ENCODE assay signal across 20 mouse cellular contexts in genomic region chr13:20139060-20139459, GRCm38 (mm10). TPM values are rescaled to one million over a fixed set of nuclear protein-coding genes. Genes with fewer than 3 reads are reported as not detected.
DNase-seq lines count a peak whose midpoint lies in the region; ATAC-seq and TF ChIP-seq lines count a peak whose summit lies in the region.
"Had no signal": no experiment of that assay in that cellular context is flagged by ENCODE, and none has a peak within 500 bp of the region (broad histone marks: within the 10 kb centered on the region; RNA-seq: fewer than 3 reads in every experiment).

No protein-coding gene starts in this region.

- peaks cover 16% of the 10 kb centered on the region for H3K4me1 ChIP-seq in hindbrain, embryonic 13.5 days (replicated peaks)
- H3K4me1 ChIP-seq in hindbrain, embryonic 11.5 days (replicated peaks; ENCODE audit: control insufficient read depth, insufficient read depth, low read length) = no peaks in the 10 kb centered on the region; the same call in 1 of the 2 replicates
- H3K4me1 ChIP-seq in lung, embryonic 14.5 days (ENCODE audit: insufficient read depth) = peaks cover 22% of the 10 kb centered on the region
- H3K4me1 ChIP-seq in CH12.LX (ENCODE audit: control insufficient read depth in 1 of 2, insufficient read depth in 2 of 2) = peaks cover 41 to 86% of the 10 kb centered on the region in 2 experiments
- no peaks in the 10 kb centered on the region for H3K4me1 ChIP-seq in forebrain, postnatal 0 days (ENCODE audit: insufficient read depth)

- no peaks in the 10 kb centered on the region for H3K27me3 ChIP-seq in hindbrain, embryonic 13.5 days
- H3K27me3 ChIP-seq in hindbrain, embryonic 11.5 days (ENCODE audit: control insufficient read depth, insufficient read depth, low read length) = no peaks in the 10 kb centered on the region
- H3K27me3 ChIP-seq in lung, embryonic 14.5 days (ENCODE audit: insufficient read depth, low read length) = no peaks in the 10 kb centered on the region
- no peaks in the 10 kb centered on the region for H3K27me3 ChIP-seq in CH12.LX (replicated peaks)
- H3K27me3 ChIP-seq in forebrain, postnatal 0 days (ENCODE audit: insufficient read depth, low read length) = peaks cover 3% of the 10 kb centered on the region; the same call in 1 of the 2 replicates
- H3K27me3 ChIP-seq: heart, embryonic 15.5 days; midbrain, embryonic 12.5 days; Patski had no signal

- H3K27ac ChIP-seq in hindbrain, embryonic 13.5 days = no peak overlapping the region
- H3K27ac ChIP-seq in hindbrain, embryonic 11.5 days (ENCODE audit: low read depth, low read length) = no peak overlapping the region
- peak overlapping the region; percentile 27 for H3K27ac ChIP-seq in lung, embryonic 14.5 days (ENCODE audit: low read depth)
- 0 out of 2 replicates have a peak overlapping the region, but pooled peaks have one; percentile 40 for H3K27ac ChIP-seq in CH12.LX (ENCODE audit: insufficient read depth, low read depth)
- H3K27ac ChIP-seq in forebrain, postnatal 0 days (ENCODE audit: low read depth, low read length) = no peak overlapping the region
- H3K27ac ChIP-seq: heart, adult 2 months; heart, embryonic 15.5 days; left cerebral cortex, adult 2 months; midbrain, embryonic 12.5 days had no signal

- no peak for DNase-seq in hindbrain, embryonic 11.5 days (ENCODE audit: low spot score)
- DNase-seq in lung, embryonic 14.5 days = no peak
- no peak for DNase-seq in lung, postnatal 25 days (ENCODE audit: low spot score)
- no peak for DNase-seq in CH12.LX (ENCODE audit: extremely low read depth)
- no peak for DNase-seq in forebrain, postnatal 0 days
- no peak for DNase-seq in gastrocnemius, postnatal 4 days (ENCODE audit: low spot score in 2 of 2)
- no peak for DNase-seq in right cerebral cortex, adult 18-20 months
- DNase-seq: adrenal gland, postnatal 36 days; cerebellum, adult 9-10 months; heart, adult 2 months; kidney, adult 18-20 months; kidney, postnatal 25 days; lung, adult 2 months; thymus, postnatal 25 days had no signal

- no peaks in the 10 kb centered on the region for H3K9me3 ChIP-seq in hindbrain, embryonic 13.5 days
- H3K9me3 ChIP-seq in hindbrain, embryonic 11.5 days (ENCODE audit: control insufficient read depth, low read length) = no peaks in the 10 kb centered on the region
- no peaks in the 10 kb centered on the region for H3K9me3 ChIP-seq in lung, embryonic 14.5 days (ENCODE audit: low read depth, low read length)
- peaks cover 5% of the 10 kb centered on the region for H3K9me3 ChIP-seq in CH12.LX (replicated peaks; ENCODE audit: low read length)
- no peaks in the 10 kb centered on the region for H3K9me3 ChIP-seq in forebrain, postnatal 0 days (ENCODE audit: low read length)
- H3K9me3 ChIP-seq: heart, embryonic 15.5 days; midbrain, embryonic 12.5 days had no signal

- TF ChIP-seq RAD21 in CH12.LX (IDR thresholded peaks at IDR 0.05; ENCODE audit: low read depth, low read length) = no peak

- ATAC-seq in hindbrain, embryonic 13.5 days (ENCODE audit: low FRiP score) = 0 out of 2 replicates have a peak, but pooled peaks have one; percentile 27
- ATAC-seq in hindbrain, embryonic 11.5 days (ENCODE audit: low FRiP score) = no peak
- ATAC-seq in lung, embryonic 14.5 days (ENCODE audit: insufficient read depth) = no peak; the same call in 1 of the 2 replicates
- peak; percentile 42; the same call in 1 of the 2 replicates for ATAC-seq in forebrain, postnatal 0 days
- ATAC-seq: Patski had no signal

- no peaks in the 10 kb centered on the region; the same call in 1 of the 2 replicates for H3K79me2 ChIP-seq in CH12.LX (replicated peaks; ENCODE audit: control insufficient read depth, extremely low read depth, insufficient read depth, poor library complexity, severe bottlenecking)

- no peak for TF ChIP-seq CTCF in lung, embryonic 14.5 days (IDR thresholded peaks at IDR 0.05; ENCODE audit: low read depth)
- no peak for TF ChIP-seq CTCF in CH12.LX (conservative IDR thresholded peaks at IDR 0.05 in 1 of 2, IDR thresholded peaks at IDR 0.05 in 1 of 2; ENCODE audit: low read depth in 2 of 2, low read length in 2 of 2)
- no peak for TF ChIP-seq CTCF in forebrain, postnatal 0 days (IDR thresholded peaks at IDR 0.05; ENCODE audit: low read depth)

- no peak overlapping the region for H3K4me3 ChIP-seq in hindbrain, embryonic 13.5 days
- H3K4me3 ChIP-seq in hindbrain, embryonic 11.5 days (ENCODE audit: low read depth, low read length) = no peak overlapping the region
- H3K4me3 ChIP-seq in lung, embryonic 14.5 days (ENCODE audit: low read depth, low read length) = no peak overlapping the region
- H3K4me3 ChIP-seq in CH12.LX (replicated peaks in 1 of 3; ENCODE audit: low read depth in 2 of 3, low read length in 2 of 3, poor library complexity in 1 of 3) = no peak overlapping the region
- no peak overlapping the region for H3K4me3 ChIP-seq in forebrain, postnatal 0 days (ENCODE audit: low read depth, low read length)
- H3K4me3 ChIP-seq: heart, adult 2 months; heart, embryonic 15.5 days; left cerebral cortex, adult 2 months; midbrain, embryonic 12.5 days had no signal

- no peak for TF ChIP-seq POLR2A in CH12.LX (IDR thresholded peaks at IDR 0.05; ENCODE audit: low read depth, low read length)

- no peak for TF ChIP-seq EP300 in CH12.LX (IDR thresholded peaks at IDR 0.05; ENCODE audit: low read length)

- 0 out of 2 replicates have a peak overlapping the region, but pooled peaks have one; percentile 24 for H3K9ac ChIP-seq in hindbrain, embryonic 13.5 days
- H3K9ac ChIP-seq in hindbrain, embryonic 11.5 days (ENCODE audit: low read depth, low read length) = no peak overlapping the region
- H3K9ac ChIP-seq in lung, embryonic 14.5 days = no peak overlapping the region
- no peak overlapping the region for H3K9ac ChIP-seq in CH12.LX (ENCODE audit: insufficient read depth, low read depth)
- no peak overlapping the region for H3K9ac ChIP-seq in forebrain, postnatal 0 days
- H3K9ac ChIP-seq: heart, embryonic 15.5 days; midbrain, embryonic 12.5 days had no signal

- 44% methylated on average over 6 of the region's 6 CpGs for WGBS in hindbrain, embryonic 13.5 days
- WGBS in hindbrain, embryonic 11.5 days = 68% methylated on average over 6 of the region's 6 CpGs
- 39% methylated on average over 6 of the region's 6 CpGs for WGBS in lung, embryonic 14.5 days
- 50% methylated on average over 6 of the region's 6 CpGs for WGBS in forebrain, postnatal 0 days

- dilution Hi-C loops in CH12.LX (cut with MboI; ENCODE audit: extremely low pct_ligation_motif_present, extremely low pct_unique_long_range_greater_than_20kb, low sequenced_read_pairs) = no loop called here

- in situ Hi-C loops in CH12.LX (cut with MboI; ENCODE audit: low pct_ligation_motif_present, low pct_unique_long_range_greater_than_20kb, low sequenced_read_pairs) = no loop called here

- no peaks in the 10 kb centered on the region for H3K36me3 ChIP-seq in hindbrain, embryonic 13.5 days
- H3K36me3 ChIP-seq in hindbrain, embryonic 11.5 days (ENCODE audit: control insufficient read depth, insufficient read depth, low read length) = no peaks in the 10 kb centered on the region
- no peaks in the 10 kb centered on the region for H3K36me3 ChIP-seq in lung, embryonic 14.5 days (ENCODE audit: insufficient read depth)
- peaks cover 0 to 8% of the 10 kb centered on the region in 2 experiments for H3K36me3 ChIP-seq in CH12.LX (replicated peaks in 1 of 2; ENCODE audit: control insufficient read depth in 1 of 2, insufficient read depth in 1 of 2, low read length in 1 of 2)
- H3K36me3 ChIP-seq in forebrain, postnatal 0 days (ENCODE audit: insufficient read depth) = no peaks in the 10 kb centered on the region
- H3K36me3 ChIP-seq: heart, embryonic 15.5 days; midbrain, embryonic 12.5 days had no signal

- no peak overlapping the region for H3K4me2 ChIP-seq in hindbrain, embryonic 13.5 days
- H3K4me2 ChIP-seq in hindbrain, embryonic 11.5 days (replicated peaks; ENCODE audit: low read depth, low read length) = no peak overlapping the region
- H3K4me2 ChIP-seq in lung, embryonic 14.5 days = no peak overlapping the region
- no peak overlapping the region for H3K4me2 ChIP-seq in CH12.LX (ENCODE audit: insufficient read depth, low read depth, poor library complexity, severe bottlenecking)
- no peak overlapping the region for H3K4me2 ChIP-seq in forebrain, postnatal 0 days (ENCODE audit: low read depth)
- H3K4me2 ChIP-seq: heart, embryonic 15.5 days; midbrain, embryonic 12.5 days had no signal

TF ChIP-seq in CH12.LX, 34 proteins besides CTCF, POLR2A, EP300 and RAD21:
- TF ChIP-seq MAFK (IDR thresholded peaks at IDR 0.05; ENCODE audit: insufficient replicate concordance, low read length) (no peak), CHD2 (IDR thresholded peaks at IDR 0.05; ENCODE audit: low read length) (no peak), MEF2A (IDR thresholded peaks at IDR 0.05; ENCODE audit: borderline replicate concordance, low read depth, low read length) (no peak), MAX (IDR thresholded peaks at IDR 0.05; ENCODE audit: low read length) (no peak), MXI1 (IDR thresholded peaks at IDR 0.05; ENCODE audit: low read depth, low read length) (no peak), MAZ (IDR thresholded peaks at IDR 0.05; ENCODE audit: low read depth, low read length) (no peak), USF1 (IDR thresholded peaks at IDR 0.05; ENCODE audit: low read depth, low read length) (no peak), ETS1 (conservative IDR thresholded peaks at IDR 0.05; ENCODE audit: low read depth, low read length) (no peak), RCOR1 (conservative IDR thresholded peaks at IDR 0.05; ENCODE audit: low read depth, low read length) (no peak), JUND (conservative IDR thresholded peaks at IDR 0.05; ENCODE audit: low read depth, low read length) (no peak)
TF ChIP-seq in CH12.LX: peak in this region for 0.

RNA-seq across cellular contexts. Expression of gene Elmo1, which starts 48.7 kb away (rescaled TPM):
- 45.8 and 45.9 TPM in 2 replicates for polyA plus RNA-seq in hindbrain, embryonic 13.5 days (2015; fragmentation: Nextera tagmentation; extraction: Ambion mirVana)
- polyA plus RNA-seq in hindbrain, embryonic 11.5 days (2014; fragmentation: Nextera tagmentation; extraction: Ambion mirVana) = 22.9 and 23.4 TPM in 2 replicates
- polyA plus RNA-seq in lung, embryonic 14.5 days (2014; fragmentation: Nextera tagmentation; extraction: Ambion mirVana) = 37.8 and 38.5 TPM in 2 replicates
- total RNA-seq in CH12.LX (2012; rRNA removed) (32.2 and 35.8 TPM in 2 replicates), CH12.LX (2014; rRNA removed) (22.2 and 23.1 TPM in 2 replicates)
- polyA plus RNA-seq in CH12.LX (2012; ENCODE audit: insufficient read length, low read depth) = 42.8 and 50.2 TPM in 2 replicates
- total RNA-seq in forebrain, postnatal 0 days (2014; rRNA removed) = 25.8 and 30.9 TPM in 2 replicates
- polyA plus RNA-seq in forebrain, postnatal 0 days (2015; fragmentation: Nextera tagmentation; extraction: Ambion mirVana) = 25.5 and 33.5 TPM in 2 replicates
- total RNA-seq in gastrocnemius, postnatal 4 days (2021) = 10 to 100 TPM; 23.6 to 27.7 TPM
- polyA plus RNA-seq: C2C12 had no signal

Comparison
In these comparisons a context has a peak if more than half of its experiments do, and no peak if none do; other contexts are left out.
1. ATAC-seq: peak in hindbrain, embryonic 13.5 days (single experiment) and forebrain, postnatal 0 days (single experiment); none in hindbrain, embryonic 11.5 days (single experiment) and lung, embryonic 14.5 days (single experiment).
2. H3K27ac ChIP-seq: peak in lung, embryonic 14.5 days (single experiment) and CH12.LX (single experiment); none in hindbrain, embryonic 13.5 days (single experiment), hindbrain, embryonic 11.5 days (single experiment) and forebrain, postnatal 0 days (single experiment).